ENCODE assay signal across 20 mouse cellular contexts in the genomic region with DNA sequence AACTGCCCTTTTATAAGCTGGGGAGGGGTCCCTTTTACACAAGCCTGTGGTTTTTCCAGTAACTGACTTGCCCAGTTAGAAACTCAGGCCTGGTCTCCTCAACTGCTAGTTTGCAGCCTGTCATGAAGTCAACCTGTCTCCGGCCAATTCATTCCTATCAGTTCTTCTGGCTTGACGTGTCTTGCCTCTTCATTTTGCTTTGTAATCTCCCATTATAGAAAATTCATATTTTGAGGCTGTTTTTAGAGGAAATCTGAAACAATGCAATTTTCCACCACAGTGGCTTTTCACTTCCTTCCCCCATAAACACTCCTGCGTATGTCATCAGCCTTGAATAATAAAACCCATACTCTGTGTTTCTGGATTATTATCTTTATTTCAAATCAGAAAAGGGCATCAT. TPM values are rescaled to one million over a fixed set of nuclear protein-coding genes. Genes with fewer than 3 reads are reported as not detected.
DNase-seq lines count a peak whose midpoint lies in the region; ATAC-seq lines count a peak whose summit lies in the region.
"Had no signal": no experiment of that assay in that cellular context is flagged by ENCODE, and none has a peak within 500 bp of the region (broad histone marks: within the 10 kb centered on the region; RNA-seq: fewer than 3 reads in every experiment).

No protein-coding gene starts in this region.

- H3K9ac ChIP-seq in intestine, embryonic 14.5 days (ENCODE audit: low read length) = no peak overlapping the region
- no peak overlapping the region for H3K9ac ChIP-seq in intestine, embryonic 16.5 days (ENCODE audit: low read depth, low read length)
- no peak overlapping the region for H3K9ac ChIP-seq in midbrain, embryonic 16.5 days (ENCODE audit: low read depth, low read length)
- H3K9ac ChIP-seq: embryonic facial prominence, embryonic 12.5 days; forebrain, embryonic 13.5 days; forebrain, embryonic 15.5 days had no signal

- H3K4me2 ChIP-seq in intestine, embryonic 14.5 days (ENCODE audit: low read length) = no peak overlapping the region
- H3K4me2 ChIP-seq in intestine, embryonic 16.5 days (ENCODE audit: low read depth, low read length) = no peak overlapping the region
- H3K4me2 ChIP-seq in midbrain, embryonic 16.5 days (ENCODE audit: low read length) = no peak overlapping the region
- H3K4me2 ChIP-seq: embryonic facial prominence, embryonic 12.5 days; forebrain, embryonic 13.5 days; forebrain, embryonic 15.5 days had no signal

- no peaks in the 10 kb centered on the region for H3K9me3 ChIP-seq in intestine, embryonic 14.5 days (ENCODE audit: control insufficient read depth, low read length)
- no peaks in the 10 kb centered on the region for H3K9me3 ChIP-seq in intestine, embryonic 16.5 days (ENCODE audit: control insufficient read depth, low read length)
- no peaks in the 10 kb centered on the region for H3K9me3 ChIP-seq in midbrain, embryonic 16.5 days (replicated peaks; ENCODE audit: control insufficient read depth, low read length, poor library complexity, severe bottlenecking)
- H3K9me3 ChIP-seq: embryonic facial prominence, embryonic 10.5 days; embryonic facial prominence, embryonic 12.5 days; forebrain, embryonic 13.5 days; forebrain, embryonic 15.5 days had no signal

- WGBS in intestine, embryonic 14.5 days = 87% methylated on average over 3 of the region's 3 CpGs
- 85% methylated on average over 3 of the region's 3 CpGs for WGBS in intestine, embryonic 16.5 days
- WGBS in macrophage (ENCODE audit: missing documents) = 29% methylated on average over 3 of the region's 3 CpGs
- WGBS in midbrain, embryonic 16.5 days = 92% methylated on average over 3 of the region's 3 CpGs

- ATAC-seq in intestine, embryonic 14.5 days (replicated peaks; ENCODE audit: low FRiP score, low TSS enrichment, low read depth) = no peak
- no peak for ATAC-seq in intestine, embryonic 16.5 days
- peak; percentile 34 for ATAC-seq in granulocyte monocyte progenitor cell, adult 5-6 weeks (replicated peaks; ENCODE audit: poor library complexity, severe bottlenecking)
- peak; percentile 13; the same call in 1 of the 2 replicates for ATAC-seq in megakaryocyte progenitor cell, adult 5-6 weeks (replicated peaks; ENCODE audit: poor library complexity)
- ATAC-seq in midbrain, embryonic 16.5 days = no peak
- ATAC-seq: forebrain, embryonic 13.5 days; forebrain, embryonic 15.5 days had no signal

- no peaks in the 10 kb centered on the region for H3K36me3 ChIP-seq in intestine, embryonic 14.5 days (ENCODE audit: control insufficient read depth, insufficient read depth, low read length)
- no peaks in the 10 kb centered on the region for H3K36me3 ChIP-seq in intestine, embryonic 16.5 days (ENCODE audit: control insufficient read depth, insufficient read depth, low read length)
- H3K36me3 ChIP-seq in macrophage (ENCODE audit: inconsistent target) = no peaks in the 10 kb centered on the region
- no peaks in the 10 kb centered on the region for H3K36me3 ChIP-seq in midbrain, embryonic 16.5 days (ENCODE audit: control insufficient read depth, insufficient read depth, low read length)
- H3K36me3 ChIP-seq: embryonic facial prominence, embryonic 10.5 days; embryonic facial prominence, embryonic 12.5 days; forebrain, embryonic 15.5 days had no signal

- no peak overlapping the region for H3K4me3 ChIP-seq in intestine, embryonic 14.5 days (ENCODE audit: low read depth, low read length)
- no peak overlapping the region for H3K4me3 ChIP-seq in intestine, embryonic 16.5 days (ENCODE audit: low read length)
- H3K4me3 ChIP-seq in macrophage (ENCODE audit: inconsistent target) = no peak overlapping the region
- no peak overlapping the region for H3K4me3 ChIP-seq in midbrain, embryonic 16.5 days (ENCODE audit: low read depth, low read length)
- H3K4me3 ChIP-seq: embryonic facial prominence, embryonic 10.5 days; embryonic facial prominence, embryonic 12.5 days; forebrain, embryonic 13.5 days; forebrain, embryonic 15.5 days had no signal

- H3K4me1 ChIP-seq in intestine, embryonic 14.5 days (replicated peaks; ENCODE audit: control insufficient read depth, insufficient read depth, low read length) = no peaks in the 10 kb centered on the region
- H3K4me1 ChIP-seq in intestine, embryonic 16.5 days (ENCODE audit: control insufficient read depth, insufficient read depth, low read length) = no peaks in the 10 kb centered on the region
- H3K4me1 ChIP-seq in midbrain, embryonic 16.5 days (ENCODE audit: control insufficient read depth, insufficient read depth, low read length) = no peaks in the 10 kb centered on the region
- H3K4me1 ChIP-seq: embryonic facial prominence, embryonic 10.5 days; embryonic facial prominence, embryonic 12.5 days; forebrain, embryonic 13.5 days; forebrain, embryonic 15.5 days had no signal

- no peaks in the 10 kb centered on the region for H3K27me3 ChIP-seq in intestine, embryonic 14.5 days (replicated peaks; ENCODE audit: control insufficient read depth, insufficient read depth, low read length)
- no peaks in the 10 kb centered on the region for H3K27me3 ChIP-seq in intestine, embryonic 16.5 days (replicated peaks; ENCODE audit: control insufficient read depth, insufficient read depth, low read length)
- no peaks in the 10 kb centered on the region for H3K27me3 ChIP-seq in midbrain, embryonic 16.5 days (ENCODE audit: control insufficient read depth, insufficient read depth, low read depth, low read length)
- H3K27me3 ChIP-seq: embryonic facial prominence, embryonic 12.5 days; forebrain, embryonic 13.5 days; forebrain, embryonic 15.5 days had no signal

- no peaks in the 10 kb centered on the region for H3K79me2 ChIP-seq in macrophage (ENCODE audit: inconsistent target)

- peak; percentile 4 for DNase-seq in intestine, embryonic 14.5 days (ENCODE audit: low spot score)
- DNase-seq in lung, postnatal 10 days = no peak
- DNase-seq in liver = no peak
- DNase-seq: adrenal gland, adult 2 months; adrenal gland, postnatal 10 days; adrenal gland, postnatal 25 days; cerebellum, adult 11 months; cerebellum, adult 18-20 months; cerebellum, adult 8-10 months; cerebellum, adult 9-11 months; cerebellum, postnatal 36 days had no signal

- H3K27ac ChIP-seq in intestine, embryonic 14.5 days (ENCODE audit: low read depth) = no peak overlapping the region
- H3K27ac ChIP-seq in intestine, embryonic 16.5 days (ENCODE audit: low read length) = no peak overlapping the region
- peak overlapping the region; percentile 24; the same call in 1 of the 2 replicates for H3K27ac ChIP-seq in macrophage
- no peak overlapping the region for H3K27ac ChIP-seq in midbrain, embryonic 16.5 days (ENCODE audit: low read length)
- H3K27ac ChIP-seq: embryonic facial prominence, embryonic 10.5 days; embryonic facial prominence, embryonic 12.5 days; forebrain, embryonic 13.5 days; forebrain, embryonic 15.5 days had no signal

RNA-seq across cellular contexts. Expression of a gene that starts 47.9 kb away (rescaled TPM):
- 326 and 341 TPM in 2 replicates for polyA plus RNA-seq in intestine, embryonic 14.5 days (2014; fragmentation: Nextera tagmentation; extraction: Ambion mirVana)
- 399 and 413 TPM in 2 replicates for polyA plus RNA-seq in intestine, embryonic 16.5 days (2015; fragmentation: Nextera tagmentation; extraction: Ambion mirVana)
- total RNA-seq in granulocyte monocyte progenitor cell, adult 5-6 weeks (2014; fragmentation: Nextera tagmentation) = 158 and 183 TPM in 2 replicates
- 46.9 and 72.7 TPM in 2 replicates for total RNA-seq in granulocyte monocyte progenitor cell, adult 5-6 weeks (2017)
- total RNA-seq in macrophage (2018; cell fraction: chromatin; rRNA removed) = 10 to 100 TPM in 1 of 26 experiments, 1 to 10 TPM in 13, not detected in 12; 1.5 to 13.8 (median 2.8) TPM
- total RNA-seq in macrophage (2018; cell fraction: cytosol; rRNA removed) = 10 to 100 TPM; 48.6 to 76.5 (median 60.9) TPM
- 10 to 100 TPM in 9 of 26 experiments, 1 to 10 TPM in 17; 4.2 to 18.1 (median 7.5) TPM for total RNA-seq in macrophage (2018; cell fraction: nucleus; rRNA removed)
- 20.0 to 125 TPM (median 65.2 TPM) in 3 replicates for polyA plus RNA-seq in macrophage (2018)
- 151 and 167 TPM in 2 replicates for total RNA-seq in megakaryocyte progenitor cell, adult 5-6 weeks (2015)
- total RNA-seq in megakaryocyte progenitor cell, adult 5-6 weeks (2017) = 52.2 and 66.9 TPM in 2 replicates
- polyA plus RNA-seq in midbrain, embryonic 16.5 days (2015; fragmentation: Nextera tagmentation; extraction: Ambion mirVana) = 311 and 351 TPM in 2 replicates

RNA-seq across cellular contexts. Expression of a gene that starts 57.5 kb away (rescaled TPM):
- 40.6 and 43.3 TPM in 2 replicates for polyA plus RNA-seq in intestine, embryonic 14.5 days (2014; fragmentation: Nextera tagmentation; extraction: Ambion mirVana)
- polyA plus RNA-seq in intestine, embryonic 16.5 days (2015; fragmentation: Nextera tagmentation; extraction: Ambion mirVana) = 30.4 and 31.4 TPM in 2 replicates
- total RNA-seq in granulocyte monocyte progenitor cell, adult 5-6 weeks (2014; fragmentation: Nextera tagmentation) = 37.2 and 41.3 TPM in 2 replicates
- total RNA-seq in granulocyte monocyte progenitor cell, adult 5-6 weeks (2017) = 93.1 and 94.7 TPM in 2 replicates
- 10 to 100 TPM; 13.3 to 52.2 (median 26.9) TPM for total RNA-seq in macrophage (2018; cell fraction: chromatin; rRNA removed)
- total RNA-seq in macrophage (2018; cell fraction: cytosol; rRNA removed) = 10 to 100 TPM; 26.0 to 49.3 (median 34.1) TPM
- total RNA-seq in macrophage (2018; cell fraction: nucleus; rRNA removed) = 10 to 100 TPM; 15.4 to 55.4 (median 33.6) TPM
- 31.6 to 53.7 TPM (median 31.7 TPM) in 3 replicates for polyA plus RNA-seq in macrophage (2018)
- 45.4 and 56.3 TPM in 2 replicates for total RNA-seq in megakaryocyte progenitor cell, adult 5-6 weeks (2015)
- total RNA-seq in megakaryocyte progenitor cell, adult 5-6 weeks (2017) = 77.6 and 82.4 TPM in 2 replicates
- polyA plus RNA-seq in midbrain, embryonic 16.5 days (2015; fragmentation: Nextera tagmentation; extraction: Ambion mirVana) = 28.6 and 31.9 TPM in 2 replicates

RNA-seq across cellular contexts. Expression of a gene that starts 57.8 kb away (rescaled TPM):
- polyA plus RNA-seq in intestine, embryonic 14.5 days (2014; fragmentation: Nextera tagmentation; extraction: Ambion mirVana) = 36.1 and 43.5 TPM in 2 replicates
- 27.4 and 28.9 TPM in 2 replicates for polyA plus RNA-seq in intestine, embryonic 16.5 days (2015; fragmentation: Nextera tagmentation; extraction: Ambion mirVana)
- total RNA-seq in granulocyte monocyte progenitor cell, adult 5-6 weeks (2014; fragmentation: Nextera tagmentation) = 20.5 and 35.3 TPM in 2 replicates
- total RNA-seq in granulocyte monocyte progenitor cell, adult 5-6 weeks (2017) = 1.4 and 8.9 TPM in 2 replicates
- total RNA-seq in macrophage (2018; cell fraction: chromatin; rRNA removed) = 1 to 10 TPM in 13 of 26 experiments, under 1 TPM in 4, not detected in 9; 0.81 to 6.5 (median 2.3) TPM
- 10 to 100 TPM in 2 of 26 experiments, 1 to 10 TPM in 24; 4.4 to 22.0 (median 5.7) TPM for total RNA-seq in macrophage (2018; cell fraction: cytosol; rRNA removed)
- total RNA-seq in macrophage (2018; cell fraction: nucleus; rRNA removed) = 1 to 10 TPM in 24 of 26 experiments, under 1 TPM in 1, not detected in 1; 0.60 to 7.3 (median 2.6) TPM
- 0.82 to 5.0 TPM (median 4.7 TPM) in 3 replicates for polyA plus RNA-seq in macrophage (2018)
- total RNA-seq in megakaryocyte progenitor cell, adult 5-6 weeks (2015) = 9.6 and 16.7 TPM in 2 replicates
- total RNA-seq in megakaryocyte progenitor cell, adult 5-6 weeks (2017) = 3.6 and 5.6 TPM in 2 replicates
- polyA plus RNA-seq in midbrain, embryonic 16.5 days (2015; fragmentation: Nextera tagmentation; extraction: Ambion mirVana) = 10.1 and 15.6 TPM in 2 replicates

Comparison
In these comparisons a context has a peak if more than half of its experiments do, and no peak if none do; other contexts are left out.
1. ATAC-seq: peak in granulocyte monocyte progenitor cell, adult 5-6 weeks (single experiment) and megakaryocyte progenitor cell, adult 5-6 weeks (single experiment); none in intestine, embryonic 14.5 days (single experiment), intestine, embryonic 16.5 days (single experiment) and midbrain, embryonic 16.5 days (single experiment).